21 mouse cellular contexts compared by ENCODE assay signal in genomic region chr1:146799986-146800553, GRCm38 (mm10).
A peak's percentile ranks its signal among the peaks of the same experiment; 100 is the strongest.
DNase-seq lines count a peak whose midpoint lies in the region; ATAC-seq and TF ChIP-seq lines count a peak whose summit lies in the region.
"Had no signal": no experiment of that assay in that cellular context is flagged by ENCODE, and none has a peak within 500 bp of the region (broad histone marks: within the 10 kb centered on the region; RNA-seq: fewer than 3 reads in every experiment).

No protein-coding gene starts in this region.

- H3K36me3 ChIP-seq in embryonic facial prominence, embryonic 14.5 days (ENCODE audit: control insufficient read depth, insufficient read depth, low read length): no peaks in the 10 kb centered on the region
- H3K36me3 ChIP-seq in embryonic facial prominence, embryonic 10.5 days (replicated peaks): no peaks in the 10 kb centered on the region
- H3K36me3 ChIP-seq in hindbrain, embryonic 15.5 days: no peaks in the 10 kb centered on the region
- no peaks in the 10 kb centered on the region for H3K36me3 ChIP-seq in hindbrain, embryonic 10.5 days
- H3K36me3 ChIP-seq in midbrain, postnatal 0 days (ENCODE audit: insufficient read depth, low read length): no peaks in the 10 kb centered on the region
- H3K36me3 ChIP-seq in midbrain, embryonic 11.5 days (ENCODE audit: control insufficient read depth, insufficient read depth, low read length): no peaks in the 10 kb centered on the region
- H3K36me3 ChIP-seq: embryonic facial prominence, embryonic 13.5 days; forebrain, embryonic 10.5 days; forebrain, embryonic 15.5 days had no signal

- H3K4me1 ChIP-seq in embryonic facial prominence, embryonic 14.5 days (ENCODE audit: control insufficient read depth, insufficient read depth, low read length): no peaks in the 10 kb centered on the region
- no peaks in the 10 kb centered on the region for H3K4me1 ChIP-seq in embryonic facial prominence, embryonic 10.5 days
- H3K4me1 ChIP-seq in hindbrain, embryonic 15.5 days (replicated peaks): no peaks in the 10 kb centered on the region
- no peaks in the 10 kb centered on the region for H3K4me1 ChIP-seq in hindbrain, embryonic 10.5 days (replicated peaks)
- H3K4me1 ChIP-seq in midbrain, postnatal 0 days (ENCODE audit: insufficient read depth, low read length): no peaks in the 10 kb centered on the region
- no peaks in the 10 kb centered on the region for H3K4me1 ChIP-seq in midbrain, embryonic 11.5 days (ENCODE audit: control insufficient read depth, insufficient read depth, low read length)
- H3K4me1 ChIP-seq: embryonic facial prominence, embryonic 13.5 days; forebrain, embryonic 10.5 days; forebrain, embryonic 15.5 days had no signal

- TF ChIP-seq POLR2A in brain, embryonic 14.5 days (IDR thresholded peaks at IDR 0.05; ENCODE audit: borderline replicate concordance, extremely low read depth, insufficient read depth, insufficient read length, poor library complexity, severe bottlenecking): no peak

- no peaks in the 10 kb centered on the region for H3K9me3 ChIP-seq in embryonic facial prominence, embryonic 14.5 days (ENCODE audit: control insufficient read depth, low read length)
- no peaks in the 10 kb centered on the region for H3K9me3 ChIP-seq in embryonic facial prominence, embryonic 10.5 days
- H3K9me3 ChIP-seq in hindbrain, embryonic 15.5 days: no peaks in the 10 kb centered on the region
- no peaks in the 10 kb centered on the region for H3K9me3 ChIP-seq in hindbrain, embryonic 10.5 days
- no peaks in the 10 kb centered on the region for H3K9me3 ChIP-seq in midbrain, postnatal 0 days (ENCODE audit: low read length)
- H3K9me3 ChIP-seq in midbrain, embryonic 11.5 days (ENCODE audit: control insufficient read depth, low read length): no peaks in the 10 kb centered on the region
- H3K9me3 ChIP-seq: embryonic facial prominence, embryonic 13.5 days; forebrain, embryonic 10.5 days; forebrain, embryonic 15.5 days had no signal

- no peak for TF ChIP-seq CTCF in midbrain, postnatal 0 days (IDR thresholded peaks at IDR 0.05)
- TF ChIP-seq CTCF in brain, embryonic 14.5 days (IDR thresholded peaks at IDR 0.05; ENCODE audit: borderline replicate concordance, extremely low read depth, insufficient read depth, insufficient read length): no peak

- H3K9ac ChIP-seq in embryonic facial prominence, embryonic 14.5 days (ENCODE audit: low read depth, low read length): no peak overlapping the region
- H3K9ac ChIP-seq in hindbrain, embryonic 15.5 days: no peak overlapping the region
- H3K9ac ChIP-seq in midbrain, postnatal 0 days (replicated peaks; ENCODE audit: low read length, poor library complexity, severe bottlenecking): no peak overlapping the region
- no peak overlapping the region for H3K9ac ChIP-seq in midbrain, embryonic 11.5 days (ENCODE audit: low read length)
- H3K9ac ChIP-seq: embryonic facial prominence, embryonic 13.5 days; forebrain, embryonic 15.5 days had no signal

- no peak overlapping the region for H3K4me3 ChIP-seq in embryonic facial prominence, embryonic 14.5 days (ENCODE audit: low read depth, low read length)
- no peak overlapping the region for H3K4me3 ChIP-seq in embryonic facial prominence, embryonic 10.5 days
- no peak overlapping the region for H3K4me3 ChIP-seq in hindbrain, embryonic 15.5 days
- no peak overlapping the region for H3K4me3 ChIP-seq in hindbrain, embryonic 10.5 days
- H3K4me3 ChIP-seq in midbrain, postnatal 0 days (ENCODE audit: low read depth, low read length): no peak overlapping the region
- H3K4me3 ChIP-seq in midbrain, embryonic 11.5 days (ENCODE audit: low read depth, low read length): no peak overlapping the region
- H3K4me3 ChIP-seq: embryonic facial prominence, embryonic 13.5 days; forebrain, embryonic 10.5 days; forebrain, embryonic 15.5 days; heart, adult 2 months had no signal

- peak; percentile 71; the same call in 1 of the 2 replicates for ATAC-seq in embryonic facial prominence, embryonic 14.5 days (ENCODE audit: low read depth)
- ATAC-seq in hindbrain, embryonic 15.5 days (ENCODE audit: low FRiP score, low read depth): peak; percentile 69; the same call in 1 of the 2 replicates
- no peak for ATAC-seq in midbrain, postnatal 0 days (ENCODE audit: low FRiP score)
- no peak for ATAC-seq in midbrain, embryonic 11.5 days (ENCODE audit: low FRiP score)
- ATAC-seq: CD4-positive, CD25-positive, alpha-beta regulatory T cell, adult 4 months; forebrain, embryonic 15.5 days; intestine, postnatal 0 days had no signal

- H3K27me3 ChIP-seq in embryonic facial prominence, embryonic 14.5 days (replicated peaks; ENCODE audit: control insufficient read depth, insufficient read depth, low read length): no peaks in the 10 kb centered on the region
- H3K27me3 ChIP-seq in embryonic facial prominence, embryonic 10.5 days (replicated peaks; ENCODE audit: low read depth, poor library complexity, severe bottlenecking): no peaks in the 10 kb centered on the region
- H3K27me3 ChIP-seq in hindbrain, embryonic 15.5 days: no peaks in the 10 kb centered on the region
- H3K27me3 ChIP-seq in hindbrain, embryonic 10.5 days (ENCODE audit: insufficient read depth, poor library complexity, severe bottlenecking): no peaks in the 10 kb centered on the region
- no peaks in the 10 kb centered on the region for H3K27me3 ChIP-seq in midbrain, postnatal 0 days (ENCODE audit: insufficient read depth, low read length)
- no peaks in the 10 kb centered on the region for H3K27me3 ChIP-seq in midbrain, embryonic 11.5 days (ENCODE audit: control insufficient read depth, insufficient read depth, low read length)
- H3K27me3 ChIP-seq: embryonic facial prominence, embryonic 13.5 days; forebrain, embryonic 15.5 days had no signal

- H3K4me2 ChIP-seq in embryonic facial prominence, embryonic 14.5 days (ENCODE audit: low read depth, low read length): no peak overlapping the region
- H3K4me2 ChIP-seq in hindbrain, embryonic 15.5 days: no peak overlapping the region
- H3K4me2 ChIP-seq in midbrain, postnatal 0 days (ENCODE audit: low read depth, low read length, poor library complexity, severe bottlenecking): no peak overlapping the region
- no peak overlapping the region for H3K4me2 ChIP-seq in midbrain, embryonic 11.5 days
- H3K4me2 ChIP-seq: embryonic facial prominence, embryonic 13.5 days; forebrain, embryonic 15.5 days; heart, embryonic 11.5 days had no signal

- no peak overlapping the region for H3K27ac ChIP-seq in embryonic facial prominence, embryonic 14.5 days (replicated peaks; ENCODE audit: low read depth, low read length)
- no peak overlapping the region for H3K27ac ChIP-seq in embryonic facial prominence, embryonic 10.5 days (replicated peaks)
- H3K27ac ChIP-seq in hindbrain, embryonic 15.5 days (replicated peaks): no peak overlapping the region
- no peak overlapping the region for H3K27ac ChIP-seq in hindbrain, embryonic 10.5 days
- H3K27ac ChIP-seq in midbrain, postnatal 0 days (ENCODE audit: low read depth, low read length): no peak overlapping the region
- H3K27ac ChIP-seq in midbrain, embryonic 11.5 days (ENCODE audit: low read depth, low read length): no peak overlapping the region
- H3K27ac ChIP-seq: embryonic facial prominence, embryonic 13.5 days; forebrain, embryonic 10.5 days; forebrain, embryonic 15.5 days; heart, adult 2 months had no signal

- WGBS in embryonic facial prominence, embryonic 14.5 days: 80% methylated on average over 6 of the region's 6 CpGs
- WGBS in embryonic facial prominence, embryonic 10.5 days: 86% methylated on average over 6 of the region's 6 CpGs
- WGBS in hindbrain, embryonic 15.5 days: 66% methylated on average over 6 of the region's 6 CpGs
- 86% methylated on average over 6 of the region's 6 CpGs for WGBS in hindbrain, embryonic 10.5 days
- 79% methylated on average over 6 of the region's 6 CpGs for WGBS in midbrain, postnatal 0 days
- WGBS in midbrain, embryonic 11.5 days: 90% methylated on average over 6 of the region's 6 CpGs

- peak; percentile 4 for DNase-seq in embryonic facial prominence, embryonic 14.5 days (ENCODE audit: low spot score)
- DNase-seq in embryonic facial prominence, embryonic 10.5 days (ENCODE audit: low spot score): no peak
- DNase-seq in hindbrain, embryonic 10.5 days (ENCODE audit: low spot score): no peak
- peak; percentile 22 for DNase-seq in midbrain, postnatal 0 days (ENCODE audit: low spot score)
- no peak for DNase-seq in midbrain, embryonic 11.5 days (ENCODE audit: low spot score, missing footprints)
- peak; percentile 28 for DNase-seq in brain, embryonic 14.5 days (ENCODE audit: low read depth)
- DNase-seq in spleen, postnatal 36 days (ENCODE audit: low spot score in 2 of 2): no peak
- DNase-seq: adrenal gland, adult 2 months; adrenal gland, postnatal 14 days; cerebellum, adult 11 months; cerebellum, postnatal 14 days; gastrocnemius, postnatal 25 days; heart, adult 2 months; kidney, adult 2 months had no signal

Comparison
In these comparisons a context has a peak if more than half of its experiments do, and no peak if none do; other contexts are left out.
1. DNase-seq: peak in embryonic facial prominence, embryonic 14.5 days (single experiment), midbrain, postnatal 0 days (single experiment) and brain, embryonic 14.5 days (single experiment); none in embryonic facial prominence, embryonic 10.5 days (single experiment), hindbrain, embryonic 10.5 days (single experiment), midbrain, embryonic 11.5 days (single experiment) and spleen, postnatal 36 days (0 of 2).
2. ATAC-seq: peak in embryonic facial prominence, embryonic 14.5 days (single experiment) and hindbrain, embryonic 15.5 days (single experiment); none in midbrain, postnatal 0 days (single experiment) and midbrain, embryonic 11.5 days (single experiment).